Mouse (Mus musculus) kidney, adult 2 months (tissue): Measurements from ENCODE around the gene Prkacb.

ENCODE experiments used
- CTCF ChIP-seq: fragments of 200-500 bp; conservative IDR thresholded peaks from 2 replicates; pipeline ENCODE4 v1.5.1; 2011; ENCODE audit warnings: low read depth, mild to moderate bottlenecking, control low read depth, low read length, moderate library complexity, mixed read lengths; ENCODE audit not compliant: insufficient read depth, insufficient read length
- POLR2A ChIP-seq: fragments of 200-500 bp; IDR thresholded peaks from one replicate; pipeline ENCODE4 v1.6.1; 2011; ENCODE audit warnings: low read depth, low read length, control low read depth

DNA sequence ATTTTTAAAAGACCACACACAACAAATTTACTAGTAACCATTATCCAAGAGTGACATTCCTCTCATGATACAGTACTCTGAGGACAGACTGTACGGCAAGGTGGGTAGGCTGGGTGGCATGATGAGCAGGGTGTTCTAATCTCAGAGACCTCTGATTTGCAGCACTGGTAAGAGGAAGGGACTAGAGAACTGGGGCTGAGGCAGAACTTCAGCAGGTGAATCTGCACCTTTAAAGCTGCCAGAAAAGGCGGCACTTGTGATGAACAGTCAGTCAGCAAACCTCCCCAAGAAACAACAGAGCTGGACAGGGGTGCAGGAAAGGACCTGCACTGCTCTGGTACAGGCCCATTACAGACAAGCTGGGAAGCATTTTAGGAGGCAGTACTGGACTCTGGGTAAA is 41.9 kb downstream of the Prkacb start:
- TF ChIP-seq CTCF (no peak), POLR2A (no peak)
